Mouse (Mus musculus): ENCODE measurements around the gene Kif1b.
A peak's percentile ranks its signal among the peaks of the same experiment; 100 is the strongest.
"Not testable (repeated sequence)": the region's sequence is repeated elsewhere in the genome, so short reads cannot be mapped to it uniquely, and the experiment has no call there.

Gene Kif1b

GRCm38 (mm10) chr4:149218476-149218875 is 89.0 kb downstream of the Kif1b start:
- no peak for DNase-seq

GRCm38 (mm10) chr4:149215982-149216381 is 91.5 kb downstream of the Kif1b start:
- DNase-seq = no peak

GRCm38 (mm10) chr4:149215397-149215796 is 92.1 kb downstream of the Kif1b start:
- no peak for DNase-seq

GRCm38 (mm10) chr4:149214468-149214867 is 93.0 kb downstream of the Kif1b start:
- not testable (repeated sequence) for DNase-seq

- DNase-seq = no peak
These were observed 94.0 kb downstream of the Kif1b start for GRCm38 (mm10) chr4:149213466-149213865.

- DNase-seq = not testable (repeated sequence)
These were observed 96.1 kb downstream of the Kif1b start for GRCm38 (mm10) chr4:149211441-149211840.

GRCm38 (mm10) chr4:149202467-149202866 is 105.0 kb downstream of the Kif1b start:
- DNase-seq = no peak

GRCm38 (mm10) chr4:149201110-149201509 is 106.4 kb downstream of the Kif1b start:
- DNase-seq = no peak

GRCm38 (mm10) chr4:149197180-149197579 is 110.3 kb downstream of the Kif1b start:
- DNase-seq = no peak

GRCm38 (mm10) chr4:149191103-149191502 is 116.4 kb downstream of the Kif1b start:
- no peak for DNase-seq

GRCm38 (mm10) chr4:149188563-149188962 is 118.9 kb downstream of the Kif1b start:
- no peak for DNase-seq

- DNase-seq = no peak
These were observed 124.7 kb downstream of the Kif1b start for GRCm38 (mm10) chr4:149182755-149183154.

GRCm38 (mm10) chr4:149182192-149182591 is 125.3 kb downstream of the Kif1b start:
- no peak for DNase-seq

GRCm38 (mm10) chr4:149179573-149179972 is 127.9 kb downstream of the Kif1b start:
- no peak for DNase-seq

- no peak for DNase-seq
These were observed 128.3 kb downstream of the Kif1b start for GRCm38 (mm10) chr4:149179160-149179559.

- DNase-seq = no peak
These were observed 129.2 kb downstream of the Kif1b start for GRCm38 (mm10) chr4:149178328-149178727.

- DNase-seq = no peak
These were observed 130.4 kb downstream of the Kif1b start for GRCm38 (mm10) chr4:149177046-149177445.

- DNase-seq = no peak
These were observed 130.8 kb downstream of the Kif1b start for GRCm38 (mm10) chr4:149176645-149177044.

GRCm38 (mm10) chr4:149173661-149174060 is 133.8 kb downstream of the Kif1b start:
- DNase-seq = peak; percentile 61

GRCm38 (mm10) chr4:149172666-149173065 is 134.8 kb downstream of the Kif1b start:
- DNase-seq = peak; percentile 14

GRCm38 (mm10) chr4:149172083-149172482 is 135.4 kb downstream of the Kif1b start:
- no peak for DNase-seq

- peak; percentile 27 for DNase-seq
These were observed 135.9 kb downstream of the Kif1b start for GRCm38 (mm10) chr4:149171581-149171981.

GRCm38 (mm10) chr4:149170394-149170931 is 137.0 kb downstream of the Kif1b start:
- DNase-seq = no peak

GRCm38 (mm10) chr4:149169926-149170325 is 137.6 kb downstream of the Kif1b start:
- DNase-seq = not testable (repeated sequence)

GRCm38 (mm10) chr4:149168016-149168415 is 139.5 kb downstream of the Kif1b start:
- no peak for DNase-seq

Measured in layer of hippocampus, adult 9-11 months (tissue).